Mouse (Mus musculus) mesoderm, embryonic 11.5 days (tissue): ENCODE data around the gene Gfy.
"Not testable (repeated sequence)": the region's sequence is repeated elsewhere in the genome, so short reads cannot be mapped to it uniquely, and the experiment has no call there.

ENCODE experiments used
- DNase-seq: peaks from one replicate; pipeline ENCODE4 v3.0.0-alpha.2; 2012; ENCODE audit warnings: low read depth, low spot score

The Gfy gene

GRCm38 (mm10) chr7:45167761-45168445, 11.5 kb downstream of the Gfy start:
- peak; percentile 41 for DNase-seq

- no peak for DNase-seq
Observed at GRCm38 (mm10) chr7:45166950-45167401, 12.4 kb downstream of the Gfy start.

- DNase-seq = no peak
Observed at GRCm38 (mm10) chr7:45165701-45166100, 13.7 kb downstream of the Gfy start.

GRCm38 (mm10) chr7:45164833-45165232, 14.5 kb downstream of the Gfy start:
- no peak for DNase-seq

- no peak for DNase-seq
Observed at GRCm38 (mm10) chr7:45163735-45164490, 15.5 kb downstream of the Gfy start, which contains the start of gene Slc17a7. TSS of gene Slc17a7 (plus strand) at chr7:45163949.

- no peak for DNase-seq
Observed at GRCm38 (mm10) chr7:45162996-45163615, 16.3 kb downstream of the Gfy start.

GRCm38 (mm10) chr7:45162551-45162950, 16.8 kb downstream of the Gfy start:
- DNase-seq = no peak

- DNase-seq = peak; percentile 88
Observed at GRCm38 (mm10) chr7:45161612-45162473, 17.5 kb downstream of the Gfy start.

GRCm38 (mm10) chr7:45160866-45161265, 18.5 kb downstream of the Gfy start:
- no peak for DNase-seq

GRCm38 (mm10) chr7:45160316-45160800, 19.0 kb downstream of the Gfy start:
- DNase-seq = no peak

- no peak for DNase-seq
Observed at GRCm38 (mm10) chr7:45158991-45159390, 20.4 kb downstream of the Gfy start.

GRCm38 (mm10) chr7:45157459-45157858, 21.9 kb downstream of the Gfy start:
- no peak for DNase-seq

- DNase-seq = no peak
Observed at GRCm38 (mm10) chr7:45156206-45156605, 23.2 kb downstream of the Gfy start.

- DNase-seq = no peak
Observed at GRCm38 (mm10) chr7:45155590-45155989, 23.8 kb downstream of the Gfy start.

GRCm38 (mm10) chr7:45154993-45155514, 24.3 kb downstream of the Gfy start:
- peak; percentile 54 for DNase-seq

GRCm38 (mm10) chr7:45154096-45154992, 25.0 kb downstream of the Gfy start, which contains the start of the genes Pih1d1 and Aldh16a1:
TSS of gene Pih1d1 (plus strand) at chr7:45154303.
TSS of gene Aldh16a1 (minus strand) at chr7:45154584.
- peak; percentile 95 for DNase-seq

GRCm38 (mm10) chr7:45153586-45153985, 25.8 kb downstream of the Gfy start:
- DNase-seq = no peak

- DNase-seq = not testable (repeated sequence)
Observed at GRCm38 (mm10) chr7:45153052-45153451, 26.3 kb downstream of the Gfy start.

- DNase-seq = no peak
Observed at GRCm38 (mm10) chr7:45151303-45151702, 28.1 kb downstream of the Gfy start.

- no peak for DNase-seq
Observed at GRCm38 (mm10) chr7:45150321-45150720, 29.0 kb downstream of the Gfy start.
